Mouse (Mus musculus): Measurements from ENCODE around the gene Pced1a. TPM values are rescaled to one million over a fixed set of nuclear protein-coding genes. Genes with fewer than 3 reads are reported as not detected.
"Not testable (repeated sequence)": the region's sequence is repeated elsewhere in the genome, so short reads cannot be mapped to it uniquely, and the experiment has no call there.

Gene Pced1a
- polyA plus RNA-seq, 1 experiment from 2014 or later: 14.3 TPM

DNA sequence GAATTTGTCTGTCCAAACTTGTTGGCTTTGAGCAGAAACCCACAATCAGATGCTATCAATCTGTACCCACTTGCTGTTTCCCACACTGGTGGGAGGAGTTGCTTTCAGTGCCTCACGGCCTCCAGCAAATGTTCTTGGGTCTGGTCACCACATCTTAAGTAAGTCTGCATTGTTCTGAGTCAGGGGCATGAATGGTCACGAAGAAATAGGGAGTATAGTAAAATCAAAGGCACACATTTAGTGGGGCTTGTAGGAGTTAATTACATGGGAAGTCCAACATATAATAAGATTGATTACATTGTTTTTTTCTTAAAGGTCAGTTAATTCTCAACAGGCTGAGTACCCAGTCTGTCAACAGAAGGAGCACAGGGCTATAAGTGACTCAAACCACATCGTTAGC lies 41.3 kb downstream of the Pced1a start:
- H3K4me2 ChIP-seq: no peak overlapping the region
- no peaks in the 10 kb centered on the region for H3K4me1 ChIP-seq
- no peaks in the 10 kb centered on the region for H3K36me3 ChIP-seq
- no peak overlapping the region for H3K27ac ChIP-seq (replicated peaks)
- H3K27me3 ChIP-seq (replicated peaks): 0 out of 2 replicates have a peak, but pooled peaks cover 3% of the 10 kb centered on the region
- no peak overlapping the region for H3K9ac ChIP-seq (replicated peaks)
- H3K9me3 ChIP-seq (replicated peaks): no peaks in the 10 kb centered on the region
- WGBS: 33% methylated on average over 3 of the region's 3 CpGs
- H3K4me3 ChIP-seq (replicated peaks): no peak overlapping the region
- ATAC-seq (ENCODE audit: low FRiP score): no peak

GRCm38 (mm10) chr2:130374951-130375350 lies 49.5 kb downstream of the Pced1a start:
- WGBS: 82% methylated on average over 4 of the region's 4 CpGs
- H3K9me3 ChIP-seq (replicated peaks): no peaks in the 10 kb centered on the region
- no peak overlapping the region for H3K27ac ChIP-seq (replicated peaks)
- no peak overlapping the region for H3K4me3 ChIP-seq (replicated peaks)
- no peak overlapping the region for H3K9ac ChIP-seq (replicated peaks)
- ATAC-seq (ENCODE audit: low FRiP score): no peak
- no peaks in the 10 kb centered on the region for H3K36me3 ChIP-seq
- no peaks in the 10 kb centered on the region for H3K4me1 ChIP-seq
- H3K27me3 ChIP-seq (replicated peaks): no peaks in the 10 kb centered on the region
- H3K4me2 ChIP-seq: no peak overlapping the region

GRCm38 (mm10) chr2:130373026-130373425 lies 51.5 kb downstream of the Pced1a start:
- not testable (repeated sequence) for H3K36me3 ChIP-seq; H3K4me2 ChIP-seq; H3K9me3 ChIP-seq (replicated peaks); H3K4me3 ChIP-seq (replicated peaks); H3K27me3 ChIP-seq (replicated peaks); H3K4me1 ChIP-seq; H3K27ac ChIP-seq (replicated peaks); H3K9ac ChIP-seq (replicated peaks); ATAC-seq (ENCODE audit: low FRiP score)
- WGBS: 63% methylated on average over 1 of the region's 1 CpGs

DNA sequence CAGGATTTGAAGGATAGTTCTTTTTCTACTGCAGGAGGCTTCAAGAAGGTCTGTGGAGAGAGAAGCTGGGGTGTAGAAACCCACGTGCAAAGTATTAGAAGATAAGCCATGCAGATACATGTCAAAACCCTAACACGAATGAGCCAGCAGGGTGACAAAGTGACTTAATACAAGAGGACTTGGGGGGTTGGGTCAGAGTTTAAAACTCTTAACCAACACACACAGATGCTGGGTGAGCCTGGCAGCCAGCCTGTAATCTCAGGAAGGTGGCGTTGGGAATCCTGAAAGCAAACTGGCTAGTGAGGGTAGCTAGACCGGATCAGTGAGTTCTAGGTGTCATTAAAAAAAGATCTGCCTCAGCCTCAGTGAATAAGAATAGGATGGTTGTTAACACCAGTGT lies 57.1 kb downstream of the Pced1a start:
- Histone ChIP-seq H3K9me3 (replicated peaks) (no peaks in the 10 kb centered on the region), H3K4me3 (replicated peaks) (no peak overlapping the region), H3K36me3 (no peaks in the 10 kb centered on the region), H3K4me2 (no peak overlapping the region), H3K27me3 (replicated peaks) (peaks cover 31% of the 10 kb centered on the region), H3K4me1 (peaks cover under 1% of the 10 kb centered on the region; the same call in 1 of the 2 replicates), H3K27ac (replicated peaks) (no peak overlapping the region), H3K9ac (replicated peaks) (no peak overlapping the region)
- 64% methylated on average over 4 of the region's 4 CpGs for WGBS
- ATAC-seq (ENCODE audit: low FRiP score): no peak

Other genes with a start within 250 kb of the Pced1a start
- 283 and 366 TPM in 2 replicates for gene Snrpb, start 245.3 kb downstream of the Pced1a start, polyA plus RNA-seq (2015; fragmentation: Nextera tagmentation; extraction: Ambion mirVana)
- not detected in 2 replicates for gene Tmc2, start 229.5 kb downstream of the Pced1a start, polyA plus RNA-seq (2015; fragmentation: Nextera tagmentation; extraction: Ambion mirVana)
- 275 and 293 TPM in 2 replicates for gene Nop56, start 150.3 kb downstream of the Pced1a start, polyA plus RNA-seq (2015; fragmentation: Nextera tagmentation; extraction: Ambion mirVana)
- 193 and 199 TPM in 2 replicates for gene Idh3b, start 140.2 kb downstream of the Pced1a start, polyA plus RNA-seq (2015; fragmentation: Nextera tagmentation; extraction: Ambion mirVana)
- gene Ebf4, start 129.5 kb downstream of the Pced1a start, polyA plus RNA-seq (2015; fragmentation: Nextera tagmentation; extraction: Ambion mirVana): 4.7 and 7.8 TPM in 2 replicates
- gene Cpxm1, start 27.1 kb downstream of the Pced1a start, polyA plus RNA-seq (2015; fragmentation: Nextera tagmentation; extraction: Ambion mirVana): 27.8 and 30.3 TPM in 2 replicates
- gene Gm28372, start 19.5 kb downstream of the Pced1a start, polyA plus RNA-seq (2015; fragmentation: Nextera tagmentation; extraction: Ambion mirVana): 0.17 TPM in 1 of 2 replicates, not detected in the other
- gene 1700020A23Rik, start 19.4 kb downstream of the Pced1a start, polyA plus RNA-seq (2015; fragmentation: Nextera tagmentation; extraction: Ambion mirVana): 0.36 and 0.56 TPM in 2 replicates
- not detected in 2 replicates for gene Tmem239, start 18.2 kb downstream of the Pced1a start, polyA plus RNA-seq (2015; fragmentation: Nextera tagmentation; extraction: Ambion mirVana)
- gene Vps16, start 362 bp downstream of the Pced1a start, polyA plus RNA-seq (2015; fragmentation: Nextera tagmentation; extraction: Ambion mirVana): 102 TPM in 2 replicates
- 123 and 129 TPM in 2 replicates for gene Ptpra, start 25.6 kb upstream of the Pced1a start, polyA plus RNA-seq (2015; fragmentation: Nextera tagmentation; extraction: Ambion mirVana)
- 105 and 107 TPM in 2 replicates for gene Mrps26, start 139.0 kb upstream of the Pced1a start, polyA plus RNA-seq (2015; fragmentation: Nextera tagmentation; extraction: Ambion mirVana)
- not detected in 2 replicates for gene Oxt, start 151.5 kb upstream of the Pced1a start, polyA plus RNA-seq (2015; fragmentation: Nextera tagmentation; extraction: Ambion mirVana)
- not detected in 2 replicates for gene Avp, start 157.9 kb upstream of the Pced1a start, polyA plus RNA-seq (2015; fragmentation: Nextera tagmentation; extraction: Ambion mirVana)
- gene Fastkd5, start 205.3 kb upstream of the Pced1a start, polyA plus RNA-seq (2015; fragmentation: Nextera tagmentation; extraction: Ambion mirVana): 9.5 and 10.8 TPM in 2 replicates
- 10.0 and 11.3 TPM in 2 replicates for gene Ubox5, start 205.3 kb upstream of the Pced1a start, polyA plus RNA-seq (2015; fragmentation: Nextera tagmentation; extraction: Ambion mirVana)
- gene Lzts3, start 218.1 kb upstream of the Pced1a start, polyA plus RNA-seq (2015; fragmentation: Nextera tagmentation; extraction: Ambion mirVana): 18.1 and 21.4 TPM in 2 replicates
- gene Ddrgk1, start 240.0 kb upstream of the Pced1a start, polyA plus RNA-seq (2015; fragmentation: Nextera tagmentation; extraction: Ambion mirVana): 74.3 and 76.2 TPM in 2 replicates
- gene Itpa, start 242.9 kb upstream of the Pced1a start, polyA plus RNA-seq (2015; fragmentation: Nextera tagmentation; extraction: Ambion mirVana): 115 and 123 TPM in 2 replicates

Measured in neural tube, embryonic 15.5 days (tissue).